Mouse (Mus musculus): ENCODE data around the gene Cnih4. TPM values are rescaled to one million over a fixed set of nuclear protein-coding genes. Genes with fewer than 3 reads are reported as not detected.
A peak's percentile ranks its signal among the peaks of the same experiment; 100 is the strongest.

The Cnih4 gene
- polyA plus RNA-seq, 1 experiment from 2014 or later: 128 TPM

GRCm38 (mm10) chr1:181168377-181168776 is 23.9 kb downstream of the Cnih4 start:
- Histone ChIP-seq H3K4me1 (ENCODE audit: control insufficient read depth, insufficient read depth, low read length) (no peaks in the 10 kb centered on the region), H3K4me3 (ENCODE audit: low read depth, low read length) (no peak overlapping the region), H3K36me3 (ENCODE audit: control insufficient read depth, insufficient read depth, low read length) (peaks cover 28% of the 10 kb centered on the region), H3K27me3 (ENCODE audit: control insufficient read depth, insufficient read depth, low read length) (no peaks in the 10 kb centered on the region), H3K9ac (replicated peaks; ENCODE audit: low read depth, low read length) (no peak overlapping the region), H3K27ac (ENCODE audit: low read length) (no peak overlapping the region), H3K4me2 (replicated peaks; ENCODE audit: low read depth, low read length) (no peak overlapping the region), H3K9me3 (ENCODE audit: control insufficient read depth, low read depth, low read length) (no peaks in the 10 kb centered on the region)
- ATAC-seq (ENCODE audit: insufficient number of reproducible peaks, insufficient read depth, low FRiP score, low read depth): no peak
- WGBS: 76% methylated on average over 3 of the region's 3 CpGs

DNA sequence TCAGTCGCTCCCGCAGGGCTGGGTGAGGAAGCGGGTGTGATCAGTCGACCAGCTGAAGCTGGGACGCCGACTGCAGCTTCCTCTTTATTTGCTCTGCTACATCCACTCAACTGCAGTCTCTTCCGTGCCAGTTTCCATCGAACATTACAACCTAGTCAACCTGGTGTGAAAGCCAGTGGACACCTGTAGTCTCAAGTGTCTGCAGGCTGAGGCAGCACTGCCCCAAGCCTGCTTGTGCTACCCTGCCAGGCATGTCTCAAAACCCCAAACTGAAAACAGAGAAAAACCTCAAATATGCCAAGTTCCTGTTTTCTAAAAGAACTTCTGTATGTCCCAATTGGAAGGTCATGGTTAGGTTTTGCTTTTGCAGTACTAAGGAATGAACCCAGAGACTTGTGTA is 25.7 kb downstream of the Cnih4 start:
- ATAC-seq (ENCODE audit: insufficient number of reproducible peaks, insufficient read depth, low FRiP score, low read depth): no peak
- Histone ChIP-seq H3K4me2 (replicated peaks; ENCODE audit: low read depth, low read length) (no peak overlapping the region), H3K36me3 (ENCODE audit: control insufficient read depth, insufficient read depth, low read length) (peaks cover 20% of the 10 kb centered on the region), H3K27ac (ENCODE audit: low read length) (no peak overlapping the region), H3K9me3 (ENCODE audit: control insufficient read depth, low read depth, low read length) (no peaks in the 10 kb centered on the region), H3K4me1 (ENCODE audit: control insufficient read depth, insufficient read depth, low read length) (no peaks in the 10 kb centered on the region), H3K9ac (replicated peaks; ENCODE audit: low read depth, low read length) (no peak overlapping the region), H3K4me3 (ENCODE audit: low read depth, low read length) (no peak overlapping the region), H3K27me3 (ENCODE audit: control insufficient read depth, insufficient read depth, low read length) (no peaks in the 10 kb centered on the region)
- WGBS: 80% methylated on average over 8 of the region's 8 CpGs

- WGBS: 90% methylated on average over 4 of the region's 4 CpGs
- H3K36me3 ChIP-seq (ENCODE audit: control insufficient read depth, insufficient read depth, low read length): peaks cover 63% of the 10 kb centered on the region
- no peak overlapping the region for H3K27ac ChIP-seq (ENCODE audit: low read length)
- H3K4me3 ChIP-seq (ENCODE audit: low read depth, low read length): no peak overlapping the region
- H3K4me1 ChIP-seq (ENCODE audit: control insufficient read depth, insufficient read depth, low read length): no peaks in the 10 kb centered on the region
- H3K27me3 ChIP-seq (ENCODE audit: control insufficient read depth, insufficient read depth, low read length): no peaks in the 10 kb centered on the region
- ATAC-seq (ENCODE audit: insufficient number of reproducible peaks, insufficient read depth, low FRiP score, low read depth): no peak
- no peaks in the 10 kb centered on the region for H3K9me3 ChIP-seq (ENCODE audit: control insufficient read depth, low read depth, low read length)
- H3K9ac ChIP-seq (replicated peaks; ENCODE audit: low read depth, low read length): no peak overlapping the region
- no peak overlapping the region for H3K4me2 ChIP-seq (replicated peaks; ENCODE audit: low read depth, low read length)
These were observed 44.4 kb downstream of the Cnih4 start for GRCm38 (mm10) chr1:181188925-181189324.

GRCm38 (mm10) chr1:181199446-181199845 is 55.0 kb downstream of the Cnih4 start:
- WGBS: 85% methylated on average over 4 of the region's 4 CpGs
- Histone ChIP-seq H3K36me3 (ENCODE audit: control insufficient read depth, insufficient read depth, low read length) (peaks cover 77% of the 10 kb centered on the region), H3K27ac (ENCODE audit: low read length) (no peak overlapping the region), H3K9me3 (ENCODE audit: control insufficient read depth, low read depth, low read length) (no peaks in the 10 kb centered on the region), H3K4me2 (replicated peaks; ENCODE audit: low read depth, low read length) (no peak overlapping the region), H3K4me3 (ENCODE audit: low read depth, low read length) (no peak overlapping the region), H3K27me3 (ENCODE audit: control insufficient read depth, insufficient read depth, low read length) (no peaks in the 10 kb centered on the region), H3K9ac (replicated peaks; ENCODE audit: low read depth, low read length) (no peak overlapping the region), H3K4me1 (ENCODE audit: control insufficient read depth, insufficient read depth, low read length) (no peaks in the 10 kb centered on the region)
- ATAC-seq (ENCODE audit: insufficient number of reproducible peaks, insufficient read depth, low FRiP score, low read depth): no peak

- H3K36me3 ChIP-seq (ENCODE audit: control insufficient read depth, insufficient read depth, low read length): peaks cover 9% of the 10 kb centered on the region
- WGBS: 6% methylated on average over 4 of the region's 4 CpGs
- H3K9me3 ChIP-seq (ENCODE audit: control insufficient read depth, low read depth, low read length): no peaks in the 10 kb centered on the region
- H3K4me2 ChIP-seq (replicated peaks; ENCODE audit: low read depth, low read length): peak overlapping the region; percentile 91
- H3K9ac ChIP-seq (replicated peaks; ENCODE audit: low read depth, low read length): peak overlapping the region; percentile 95
- H3K27me3 ChIP-seq (ENCODE audit: control insufficient read depth, insufficient read depth, low read length): no peaks in the 10 kb centered on the region
- no peak for ATAC-seq (ENCODE audit: insufficient number of reproducible peaks, insufficient read depth, low FRiP score, low read depth)
- H3K4me3 ChIP-seq (ENCODE audit: low read depth, low read length): peak overlapping the region; percentile 100
- H3K27ac ChIP-seq (ENCODE audit: low read length): peak overlapping the region; percentile 33; the same call in 1 of the 2 replicates
- H3K4me1 ChIP-seq (ENCODE audit: control insufficient read depth, insufficient read depth, low read length): peaks cover 21% of the 10 kb centered on the region; the same call in 1 of the 2 replicates
These were observed 65.7 kb downstream of the Cnih4 start for GRCm38 (mm10) chr1:181210147-181210546.

GRCm38 (mm10) chr1:181210601-181211402 is 66.3 kb downstream of the Cnih4 start:
- peaks cover 7% of the 10 kb centered on the region for H3K36me3 ChIP-seq (ENCODE audit: control insufficient read depth, insufficient read depth, low read length)
- ATAC-seq (ENCODE audit: insufficient number of reproducible peaks, insufficient read depth, low FRiP score, low read depth): peak; percentile 16

DNA sequence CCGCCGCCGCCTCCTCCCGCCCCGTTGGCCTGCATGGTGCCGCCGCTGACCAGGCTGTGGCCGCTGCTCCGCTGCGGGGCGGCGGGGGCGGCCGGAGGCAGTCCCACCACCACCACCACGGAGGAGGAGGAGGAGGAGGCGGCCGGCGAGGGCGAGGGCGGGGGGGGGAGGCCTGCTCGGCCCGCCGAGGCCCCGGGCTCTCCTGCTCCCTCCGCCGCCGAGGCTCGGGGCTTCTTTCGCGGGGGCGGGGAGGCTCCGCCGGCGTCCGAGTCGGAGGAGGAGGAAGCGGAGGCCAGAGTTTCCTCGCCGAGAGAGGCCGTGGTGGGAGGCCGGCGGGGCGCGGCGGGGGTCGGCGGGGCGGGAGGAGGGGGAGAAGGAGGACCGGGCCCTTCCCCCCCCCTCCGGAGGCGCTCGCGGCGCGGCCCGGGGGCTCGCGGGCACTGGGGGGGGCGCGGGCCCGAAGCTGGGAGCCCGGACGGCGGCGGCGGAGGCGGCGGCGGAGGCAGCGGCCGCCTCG is 67.0 kb downstream of the Cnih4 start:
- H3K9ac ChIP-seq (replicated peaks; ENCODE audit: low read depth, low read length): peak overlapping the region; percentile 95
- H3K27me3 ChIP-seq (ENCODE audit: control insufficient read depth, insufficient read depth, low read length): no peaks in the 10 kb centered on the region
- peaks cover 5% of the 10 kb centered on the region for H3K36me3 ChIP-seq (ENCODE audit: control insufficient read depth, insufficient read depth, low read length)
- peak; percentile 39; the same call in 1 of the 2 replicates for ATAC-seq (ENCODE audit: insufficient number of reproducible peaks, insufficient read depth, low FRiP score, low read depth)
- H3K4me1 ChIP-seq (ENCODE audit: control insufficient read depth, insufficient read depth, low read length): peaks cover 21% of the 10 kb centered on the region; the same call in 1 of the 2 replicates
- 0% methylated on average over 13 of the region's 72 CpGs for WGBS
- H3K4me3 ChIP-seq (ENCODE audit: low read depth, low read length): peak overlapping the region; percentile 100
- no peaks in the 10 kb centered on the region for H3K9me3 ChIP-seq (ENCODE audit: control insufficient read depth, low read depth, low read length)
- peak overlapping the region; percentile 91 for H3K27ac ChIP-seq (ENCODE audit: low read length)
- H3K4me2 ChIP-seq (replicated peaks; ENCODE audit: low read depth, low read length): peak overlapping the region; percentile 91

More at GRCm38 (mm10) chr1:181210601-181211402, 66.3 kb downstream of the Cnih4 start:
- no peaks in the 10 kb centered on the region for H3K27me3 ChIP-seq (ENCODE audit: control insufficient read depth, insufficient read depth, low read length)
- WGBS: 1% methylated on average over 51 of the region's 56 CpGs
- H3K4me2 ChIP-seq (replicated peaks; ENCODE audit: low read depth, low read length): peak overlapping the region; percentile 91
- H3K4me1 ChIP-seq (ENCODE audit: control insufficient read depth, insufficient read depth, low read length): peaks cover 21% of the 10 kb centered on the region; the same call in 1 of the 2 replicates
- H3K4me3 ChIP-seq (ENCODE audit: low read depth, low read length): peak overlapping the region; percentile 100
- peak overlapping the region; percentile 95 for H3K9ac ChIP-seq (replicated peaks; ENCODE audit: low read depth, low read length)
- peak overlapping the region; percentile 91 for H3K27ac ChIP-seq (ENCODE audit: low read length)
- no peaks in the 10 kb centered on the region for H3K9me3 ChIP-seq (ENCODE audit: control insufficient read depth, low read depth, low read length)

DNA sequence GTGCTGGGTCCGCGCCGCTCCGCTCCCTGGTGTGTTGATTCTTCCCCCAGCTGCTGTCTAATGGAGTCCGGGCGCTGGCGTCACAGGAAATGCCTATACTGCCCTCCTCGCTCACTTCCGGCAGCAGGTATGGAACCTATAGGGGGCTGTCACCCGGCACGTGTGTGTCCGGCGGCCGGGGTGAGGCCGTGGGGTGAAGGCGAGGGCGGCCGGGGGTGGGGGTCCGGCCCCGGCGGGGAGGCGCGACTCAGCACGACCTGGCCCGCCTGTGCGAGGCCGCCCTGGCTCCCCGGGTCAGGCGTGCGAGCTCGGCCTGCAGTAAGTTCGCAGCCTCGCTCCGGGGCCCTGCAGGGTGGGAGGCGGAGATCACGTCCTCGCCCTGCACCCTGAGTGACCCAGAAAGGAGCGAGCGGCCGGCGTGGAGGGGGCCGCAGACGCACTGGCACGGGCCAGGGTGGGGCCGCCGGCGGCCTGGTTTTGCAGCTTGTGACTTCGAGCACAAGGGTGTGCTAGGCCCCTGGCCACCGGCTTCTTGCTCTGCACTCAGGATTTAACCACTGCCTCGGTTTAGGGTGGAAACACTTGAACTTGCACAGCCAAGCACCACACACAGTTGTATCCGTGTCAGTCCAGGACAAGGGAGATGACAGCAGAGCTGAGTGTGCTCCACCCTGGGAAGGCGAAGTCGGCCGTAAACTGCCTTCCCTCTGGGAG is 67.6 kb downstream of the Cnih4 start, which contains the start of gene Wdr26:
Gene Wdr26, minus strand, starts transcription at position 82 of the 714 bp plus-strand sequence.
- Histone ChIP-seq H3K4me3 (ENCODE audit: low read depth, low read length) (peak within 1 kb of the TSS; percentile 100), H3K4me2 (replicated peaks; ENCODE audit: low read depth, low read length) (peak within 1 kb of the TSS; percentile 91), H3K27ac (ENCODE audit: low read length) (peak within 1 kb of the TSS; percentile 91), H3K9me3 (ENCODE audit: control insufficient read depth, low read depth, low read length) (no peaks in the 10 kb centered on the region), H3K36me3 (ENCODE audit: control insufficient read depth, insufficient read depth, low read length) (peaks cover 5% of the 10 kb centered on the region), H3K4me1 (ENCODE audit: control insufficient read depth, insufficient read depth, low read length) (peaks cover 21% of the 10 kb centered on the region; the same call in 1 of the 2 replicates), H3K9ac (replicated peaks; ENCODE audit: low read depth, low read length) (peak within 1 kb of the TSS; percentile 95), H3K27me3 (ENCODE audit: control insufficient read depth, insufficient read depth, low read length) (no peaks in the 10 kb centered on the region)
- under 1% methylated on average over 54 of the region's 54 CpGs for WGBS
- peak; percentile 93 for ATAC-seq (ENCODE audit: insufficient number of reproducible peaks, insufficient read depth, low FRiP score, low read depth)

Measured in stomach, embryonic 14.5 days (tissue).